Mouse (Mus musculus): Measurements from ENCODE around the gene Fam13c. TPM values are rescaled to one million over a fixed set of nuclear protein-coding genes. Genes with fewer than 3 reads are reported as not detected.

The Fam13c gene
- polyA plus RNA-seq, 1 experiment from 2014 or later, result 5.5 TPM

DNA sequence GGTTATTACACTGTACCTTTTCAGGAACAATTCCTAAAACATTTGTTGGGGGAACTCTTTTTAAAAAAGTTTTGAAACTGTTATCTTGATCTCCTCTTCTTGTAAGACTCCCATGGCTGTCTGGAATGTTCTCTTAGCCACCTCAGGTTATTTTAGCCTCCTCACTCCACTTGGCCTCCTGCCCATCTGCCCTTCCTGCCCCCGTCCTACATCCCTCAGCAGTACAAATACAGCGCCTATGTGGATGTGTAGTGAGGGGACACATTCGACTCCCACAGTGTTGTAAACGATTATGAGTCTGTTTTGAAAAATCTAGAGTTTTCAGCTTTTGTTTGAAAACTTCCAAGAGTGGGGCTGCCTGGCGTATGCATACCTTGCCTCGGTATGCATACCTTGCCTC is 43.5 kb downstream of the Fam13c start:
- no peak overlapping the region for H3K4me2 ChIP-seq (ENCODE audit: low read length)
- WGBS, result 42% methylated on average over 6 of the region's 6 CpGs
- TF ChIP-seq CTCF (IDR thresholded peaks at IDR 0.05; ENCODE audit: low read depth), result no peak
- DNase-seq (ENCODE audit: low spot score), result peak; percentile 19
- no peaks in the 10 kb centered on the region for H3K9me3 ChIP-seq (replicated peaks; ENCODE audit: low read length)
- peaks cover 3% of the 10 kb centered on the region; the same call in 1 of the 2 replicates for H3K4me1 ChIP-seq (replicated peaks; ENCODE audit: insufficient read depth, low read length)
- H3K36me3 ChIP-seq (ENCODE audit: insufficient read depth, low read length), result no peaks in the 10 kb centered on the region
- H3K4me3 ChIP-seq (replicated peaks; ENCODE audit: low read depth, low read length), result no peak overlapping the region
- H3K27me3 ChIP-seq (ENCODE audit: insufficient read depth, low read length), result no peaks in the 10 kb centered on the region
- no peak overlapping the region for H3K27ac ChIP-seq
- no peak for ATAC-seq (replicated peaks; ENCODE audit: low FRiP score, low read depth)
- H3K9ac ChIP-seq (ENCODE audit: low read depth, low read length), result no peak overlapping the region

DNA sequence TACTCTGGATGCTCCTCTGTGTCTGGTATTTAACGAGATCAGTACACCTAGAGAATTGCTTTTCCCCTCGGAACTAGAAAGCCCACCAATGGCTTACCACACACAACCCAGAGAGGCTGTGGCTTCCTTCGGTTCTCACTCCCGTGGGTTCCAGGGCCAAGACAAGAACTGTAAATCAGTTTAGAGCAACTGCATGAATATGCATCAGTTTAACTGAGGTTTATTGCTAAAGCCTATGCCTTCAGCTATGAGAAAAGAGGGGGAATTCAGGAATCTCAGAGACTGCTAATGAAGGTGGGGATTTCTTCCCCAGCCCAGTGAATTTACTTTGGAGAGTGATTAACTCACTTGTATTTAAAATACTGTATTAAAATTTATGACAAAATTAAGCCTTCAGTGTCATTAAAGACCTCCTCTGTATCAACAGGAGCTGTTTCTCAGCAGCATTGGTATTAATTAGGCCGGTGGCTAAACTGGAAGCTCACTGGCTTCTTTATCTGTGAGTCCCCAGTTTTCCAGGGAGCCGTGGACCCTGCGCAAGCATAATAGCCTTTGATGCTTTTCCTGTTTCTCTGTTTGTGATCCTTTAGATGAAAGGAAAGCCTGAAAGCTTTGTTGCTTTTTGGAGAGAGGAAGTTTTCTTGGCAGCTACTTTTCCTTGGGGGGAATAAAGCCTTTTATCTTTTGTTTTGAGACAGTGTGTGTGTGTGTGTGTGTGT is 44.4 kb downstream of the Fam13c start:
- no peak for TF ChIP-seq CTCF (IDR thresholded peaks at IDR 0.05; ENCODE audit: low read depth)
- no peaks in the 10 kb centered on the region for H3K9me3 ChIP-seq (replicated peaks; ENCODE audit: low read length)
- no peak overlapping the region for H3K9ac ChIP-seq (ENCODE audit: low read depth, low read length)
- peak; percentile 78 for DNase-seq (ENCODE audit: low spot score)
- H3K27me3 ChIP-seq (ENCODE audit: insufficient read depth, low read length), result no peaks in the 10 kb centered on the region
- peak overlapping the region; percentile 18; the same call in 1 of the 2 replicates for H3K4me2 ChIP-seq (ENCODE audit: low read length)
- H3K4me1 ChIP-seq (replicated peaks; ENCODE audit: insufficient read depth, low read length), result peaks cover 3% of the 10 kb centered on the region; the same call in 1 of the 2 replicates
- H3K36me3 ChIP-seq (ENCODE audit: insufficient read depth, low read length), result no peaks in the 10 kb centered on the region
- peak overlapping the region; percentile 44 for H3K27ac ChIP-seq
- H3K4me3 ChIP-seq (replicated peaks; ENCODE audit: low read depth, low read length), result no peak overlapping the region
- no peak for ATAC-seq (replicated peaks; ENCODE audit: low FRiP score, low read depth)
- 29% methylated on average over 7 of the region's 7 CpGs for WGBS

DNA sequence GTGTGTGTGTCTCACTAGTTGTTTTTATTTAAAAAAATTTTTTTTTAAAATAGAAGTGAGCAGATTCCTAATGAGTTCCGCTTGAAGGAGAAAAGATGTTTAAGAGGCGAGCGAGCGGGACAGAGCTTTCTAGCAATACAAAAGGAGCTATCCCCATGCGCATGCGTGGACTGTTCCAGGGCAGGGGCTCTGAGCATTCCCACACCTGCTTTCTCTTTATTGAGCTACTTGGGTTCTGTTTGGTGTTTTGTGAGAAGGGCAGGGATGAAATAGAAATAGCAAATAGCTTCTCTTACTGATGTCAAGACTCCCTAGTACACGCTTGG is 45.0 kb downstream of the Fam13c start:
- TF ChIP-seq CTCF (IDR thresholded peaks at IDR 0.05; ENCODE audit: low read depth), result no peak
- H3K4me2 ChIP-seq (ENCODE audit: low read length), result peak overlapping the region; percentile 18; the same call in 1 of the 2 replicates
- ATAC-seq (replicated peaks; ENCODE audit: low FRiP score, low read depth) (no peak), DNase-seq (ENCODE audit: low spot score) (peak; percentile 77)
- no peaks in the 10 kb centered on the region for H3K9me3 ChIP-seq (replicated peaks; ENCODE audit: low read length)
- WGBS, result 32% methylated on average over 7 of the region's 7 CpGs
- H3K4me1 ChIP-seq (replicated peaks; ENCODE audit: insufficient read depth, low read length), result peaks cover 3% of the 10 kb centered on the region; the same call in 1 of the 2 replicates
- no peaks in the 10 kb centered on the region for H3K36me3 ChIP-seq (ENCODE audit: insufficient read depth, low read length)
- H3K9ac ChIP-seq (ENCODE audit: low read depth, low read length), result no peak overlapping the region
- H3K27ac ChIP-seq, result no peak overlapping the region
- no peak overlapping the region for H3K4me3 ChIP-seq (replicated peaks; ENCODE audit: low read depth, low read length)
- no peaks in the 10 kb centered on the region for H3K27me3 ChIP-seq (ENCODE audit: insufficient read depth, low read length)

DNA sequence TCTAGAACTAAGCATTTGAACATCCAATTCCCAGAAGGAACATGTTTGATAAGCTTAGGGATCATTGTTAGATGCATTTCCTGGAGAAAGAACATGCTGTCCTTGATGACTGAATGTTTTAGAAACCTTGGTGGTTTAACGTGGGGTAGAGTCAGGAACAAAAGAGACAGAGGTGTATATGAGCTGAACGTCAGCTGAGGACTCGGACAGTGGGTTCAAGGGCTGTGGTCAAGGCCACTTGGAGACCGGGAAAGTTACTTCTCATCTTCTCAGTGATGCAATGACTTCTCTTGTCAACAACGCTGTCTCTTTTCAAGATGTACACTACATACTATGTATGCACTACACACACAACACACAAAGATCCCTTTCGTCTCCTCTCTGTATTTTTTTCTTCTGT is 46.4 kb downstream of the Fam13c start:
- ATAC-seq (replicated peaks; ENCODE audit: low FRiP score, low read depth), result no peak
- Histone ChIP-seq H3K4me2 (ENCODE audit: low read length) (no peak overlapping the region), H3K4me1 (replicated peaks; ENCODE audit: insufficient read depth, low read length) (peaks cover 3% of the 10 kb centered on the region; the same call in 1 of the 2 replicates), H3K9me3 (replicated peaks; ENCODE audit: low read length) (no peaks in the 10 kb centered on the region), H3K4me3 (replicated peaks; ENCODE audit: low read depth, low read length) (no peak overlapping the region), H3K27ac (no peak overlapping the region), H3K9ac (ENCODE audit: low read depth, low read length) (no peak overlapping the region), H3K36me3 (ENCODE audit: insufficient read depth, low read length) (no peaks in the 10 kb centered on the region), H3K27me3 (ENCODE audit: insufficient read depth, low read length) (no peaks in the 10 kb centered on the region)
- WGBS, result 92% methylated on average over 6 of the region's 6 CpGs
- no peak for TF ChIP-seq CTCF (IDR thresholded peaks at IDR 0.05; ENCODE audit: low read depth)
- no peak for DNase-seq (ENCODE audit: low spot score)

DNA sequence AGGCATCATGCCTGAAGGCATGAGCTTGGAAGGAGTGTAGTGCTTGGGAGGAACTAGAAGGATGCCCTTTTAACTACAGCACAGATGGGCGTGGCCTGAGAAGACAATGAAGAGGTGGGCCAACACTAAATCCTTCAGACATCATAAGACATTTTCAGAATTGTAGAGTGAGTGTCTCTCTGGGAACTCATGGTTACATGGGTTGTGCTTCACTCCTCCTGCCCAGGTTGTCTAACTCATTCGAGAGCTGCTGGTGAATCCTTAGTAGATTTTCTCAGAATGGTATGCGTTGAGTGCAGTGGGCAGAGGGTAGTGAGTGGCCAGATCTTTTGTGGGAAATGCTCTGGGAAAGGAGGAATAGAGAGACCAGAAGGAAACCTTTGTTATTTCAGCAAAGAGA is 53.6 kb downstream of the Fam13c start:
- no peak overlapping the region for H3K4me3 ChIP-seq (replicated peaks; ENCODE audit: low read depth, low read length)
- H3K9ac ChIP-seq (ENCODE audit: low read depth, low read length), result no peak overlapping the region
- H3K9me3 ChIP-seq (replicated peaks; ENCODE audit: low read length), result no peaks in the 10 kb centered on the region
- H3K27ac ChIP-seq, result 0 out of 2 replicates have a peak overlapping the region, but pooled peaks have one; percentile 25
- DNase-seq (ENCODE audit: low spot score), result no peak
- 75% methylated on average over 3 of the region's 3 CpGs for WGBS
- H3K4me2 ChIP-seq (ENCODE audit: low read length), result no peak overlapping the region
- ATAC-seq (replicated peaks; ENCODE audit: low FRiP score, low read depth), result no peak
- TF ChIP-seq CTCF (IDR thresholded peaks at IDR 0.05; ENCODE audit: low read depth), result no peak
- H3K4me1 ChIP-seq (replicated peaks; ENCODE audit: insufficient read depth, low read length), result peaks cover 7% of the 10 kb centered on the region; the same call in 1 of the 2 replicates
- H3K27me3 ChIP-seq (ENCODE audit: insufficient read depth, low read length), result no peaks in the 10 kb centered on the region
- H3K36me3 ChIP-seq (ENCODE audit: insufficient read depth, low read length), result no peaks in the 10 kb centered on the region

- H3K27ac ChIP-seq, result 0 out of 2 replicates have a peak overlapping the region, but pooled peaks have one; percentile 25
- no peak overlapping the region for H3K4me3 ChIP-seq (replicated peaks; ENCODE audit: low read depth, low read length)
- H3K4me1 ChIP-seq (replicated peaks; ENCODE audit: insufficient read depth, low read length), result peaks cover 7% of the 10 kb centered on the region; the same call in 1 of the 2 replicates
- H3K4me2 ChIP-seq (ENCODE audit: low read length), result no peak overlapping the region
- H3K9me3 ChIP-seq (replicated peaks; ENCODE audit: low read length), result no peaks in the 10 kb centered on the region
- no peaks in the 10 kb centered on the region for H3K27me3 ChIP-seq (ENCODE audit: insufficient read depth, low read length)
- no peak overlapping the region for H3K9ac ChIP-seq (ENCODE audit: low read depth, low read length)
- DNase-seq (ENCODE audit: low spot score), result peak; percentile 64
- no peak for TF ChIP-seq CTCF (IDR thresholded peaks at IDR 0.05; ENCODE audit: low read depth)
- H3K36me3 ChIP-seq (ENCODE audit: insufficient read depth, low read length), result no peaks in the 10 kb centered on the region
- no peak for ATAC-seq (replicated peaks; ENCODE audit: low FRiP score, low read depth)
- WGBS, result 41% methylated on average over 2 of the region's 2 CpGs
Measured at GRCm38 (mm10) chr10:70494441-70494840, 54.2 kb downstream of the Fam13c start.

Data from kidney, postnatal 0 days (tissue).